Mouse (Mus musculus) left cerebral cortex, adult 9 months (tissue): Measurements from ENCODE around the gene Zc4h2.
A peak's percentile ranks its signal among the peaks of the same experiment; 100 is the strongest.

Source experiments
- DNase-seq, 2 experiments: peaks; one replicate each; pipeline ENCODE4 v3.0.0; 2022; ENCODE audit warnings: low spot score in 2 of 2

Gene Zc4h2

DNA sequence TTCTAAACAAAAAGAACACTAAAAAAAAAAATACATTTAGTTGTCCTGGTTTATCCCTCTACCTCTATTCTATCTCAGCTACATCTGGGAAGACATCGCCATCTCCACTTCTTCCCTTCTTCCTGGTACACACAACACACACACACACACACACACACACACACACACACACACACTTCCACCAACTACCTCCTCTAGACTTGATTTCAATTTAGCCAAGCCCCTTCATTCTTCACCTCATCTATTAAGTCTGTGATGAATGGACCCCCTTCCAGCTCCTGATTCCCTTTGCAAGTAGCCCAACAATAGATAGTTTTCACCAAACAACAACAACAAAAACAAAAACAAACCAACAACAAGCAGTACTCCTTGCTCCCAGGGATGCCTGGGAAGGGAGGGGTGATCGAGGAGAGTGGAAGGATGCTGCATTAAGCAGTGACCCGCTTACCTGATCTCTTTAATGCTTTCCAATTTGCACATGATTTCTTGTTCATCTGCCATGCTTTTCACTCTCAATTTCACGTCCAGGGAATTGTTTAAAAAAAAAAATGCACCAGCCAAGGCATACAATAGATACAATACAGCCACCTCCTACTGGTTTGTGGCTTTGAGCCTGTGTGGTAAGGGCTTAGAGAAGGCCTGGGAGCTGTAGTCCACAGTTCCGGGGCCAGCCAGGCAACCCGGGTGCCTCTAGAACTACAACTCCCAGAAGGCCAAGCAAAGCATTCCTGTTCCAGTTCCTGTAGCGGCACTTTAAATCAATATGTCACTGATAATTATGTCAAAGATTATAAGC, at the start of gene Zc4h2:
Gene Zc4h2, minus strand, starts transcription at position 706 of the 796 bp plus-strand sequence.
- DNase-seq, result peak; percentile 79 to 81

DNA sequence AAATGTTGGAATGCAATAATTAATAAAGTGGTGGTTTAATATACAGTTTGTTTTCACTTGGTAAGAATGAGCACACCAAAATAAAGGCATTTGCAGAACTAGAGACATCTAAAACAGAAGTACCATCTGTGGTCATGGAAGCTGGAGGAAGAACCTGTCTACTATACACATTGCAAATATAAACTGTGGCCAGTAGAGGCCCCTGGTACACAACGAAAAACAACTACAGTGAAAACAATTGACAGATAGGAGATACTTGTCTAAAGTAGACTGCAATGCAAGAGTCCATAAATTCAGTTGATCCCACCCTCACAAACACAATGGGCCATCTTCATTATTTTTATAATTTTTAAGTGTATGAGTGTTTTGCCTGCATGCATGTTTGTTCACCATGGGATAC, 28.8 kb upstream of the Zc4h2 start:
- DNase-seq, result peak in 1 of 2 experiments; percentile 3

DNA sequence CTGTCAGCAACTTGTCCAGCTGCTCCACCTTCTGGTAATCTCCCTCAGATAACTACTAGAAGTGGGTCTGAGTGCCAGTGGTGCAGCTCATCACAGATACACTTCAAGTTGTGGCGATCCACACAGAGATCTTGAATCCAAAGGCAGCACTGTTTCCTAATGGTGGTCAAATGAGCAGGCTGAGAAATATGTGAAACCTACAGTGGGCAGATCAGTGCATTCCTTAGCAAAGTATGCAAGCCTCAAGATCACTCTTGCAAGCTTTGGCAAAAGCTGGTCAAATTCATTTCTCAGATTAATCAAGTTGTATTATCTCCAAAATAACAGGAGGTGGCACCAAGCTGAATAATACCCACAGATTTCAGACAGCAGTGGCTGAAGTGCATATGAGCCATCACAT, 23.9 kb upstream of the Zc4h2 start:
- no peak for DNase-seq

DNA sequence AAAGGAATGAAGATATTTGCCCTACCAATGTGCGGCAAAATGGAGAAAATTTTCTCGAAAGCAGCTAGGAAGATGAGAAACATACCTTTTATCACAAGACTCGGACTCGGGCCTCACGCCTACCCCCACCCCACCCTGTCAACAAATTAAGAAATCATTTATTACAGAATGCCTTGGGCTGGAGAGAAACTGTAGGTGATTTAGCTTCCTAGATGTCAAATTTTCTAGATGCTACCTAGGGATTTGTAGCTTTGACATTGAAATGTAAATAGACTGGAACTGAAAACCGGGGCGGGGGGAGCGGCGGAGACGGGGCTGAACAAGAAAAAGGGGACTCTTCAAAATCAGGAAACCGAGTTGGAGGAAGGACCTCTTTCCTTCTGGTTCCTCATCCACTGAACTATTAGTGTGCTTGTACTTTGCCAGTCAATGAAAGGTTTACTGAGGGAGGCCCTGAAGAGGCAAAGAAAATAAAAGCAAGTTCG, 333 bp upstream of the Zc4h2 start:
- DNase-seq, result no peak

DNA sequence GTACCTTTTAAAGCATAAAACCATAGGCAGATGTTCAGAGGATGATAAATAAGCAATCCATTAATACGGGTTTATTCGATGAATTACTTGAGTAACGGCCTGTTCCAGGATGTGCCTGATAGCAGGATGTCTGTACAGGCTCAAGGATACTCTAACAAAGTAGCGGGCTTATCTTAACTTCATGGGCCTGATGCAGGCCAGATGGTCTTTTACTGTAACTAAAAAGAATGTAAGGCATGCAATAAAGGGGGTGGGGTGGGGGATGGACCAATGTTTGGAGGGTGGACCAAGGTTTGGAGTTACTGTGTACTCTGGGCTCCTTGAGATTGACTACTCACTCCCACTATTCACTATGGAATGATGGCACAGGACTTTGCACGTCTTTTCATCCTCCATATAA, 57.7 kb downstream of the Zc4h2 start:
- no peak for DNase-seq
